Mouse (Mus musculus): ENCODE measurements around the gene Scnn1b. TPM values are rescaled to one million over a fixed set of nuclear protein-coding genes. Genes with fewer than 3 reads are reported as not detected.

Scnn1b gene
- total RNA-seq, 4 experiments from 2014 or later: not detected

- DNase-seq (ENCODE audit: low spot score): no peak
Observed at GRCm38 (mm10) chr7:121912250-121912649, 47.4 kb downstream of the Scnn1b start.

- no peak for DNase-seq (ENCODE audit: low spot score)
Observed at GRCm38 (mm10) chr7:121913944-121914343, 49.1 kb downstream of the Scnn1b start.

GRCm38 (mm10) chr7:121924361-121924760 is 59.5 kb downstream of the Scnn1b start:
- no peak for DNase-seq (ENCODE audit: low spot score)

- DNase-seq (ENCODE audit: low spot score): no peak
Observed at GRCm38 (mm10) chr7:121927882-121928281, 63.0 kb downstream of the Scnn1b start.

- no peak for DNase-seq (ENCODE audit: low spot score)
Observed at GRCm38 (mm10) chr7:121931246-121931645, 66.4 kb downstream of the Scnn1b start.

- DNase-seq (ENCODE audit: low spot score): peak; percentile 11
Observed at GRCm38 (mm10) chr7:121933675-121934074, 68.8 kb downstream of the Scnn1b start.

GRCm38 (mm10) chr7:121934346-121934745 is 69.5 kb downstream of the Scnn1b start:
- no peak for DNase-seq (ENCODE audit: low spot score)

- peak; percentile 67 for DNase-seq (ENCODE audit: low spot score)
Observed at GRCm38 (mm10) chr7:121935906-121936794, 71.3 kb downstream of the Scnn1b start.

GRCm38 (mm10) chr7:121936861-121937630 is 72.2 kb downstream of the Scnn1b start:
- no peak for DNase-seq (ENCODE audit: low spot score)

GRCm38 (mm10) chr7:121938124-121938891 is 73.5 kb downstream of the Scnn1b start:
- no peak for DNase-seq (ENCODE audit: low spot score)

GRCm38 (mm10) chr7:121939244-121939643 is 74.4 kb downstream of the Scnn1b start:
- DNase-seq (ENCODE audit: low spot score): no peak

GRCm38 (mm10) chr7:121939729-121940128 is 74.9 kb downstream of the Scnn1b start:
- no peak for DNase-seq (ENCODE audit: low spot score)

- no peak for DNase-seq (ENCODE audit: low spot score)
Observed at GRCm38 (mm10) chr7:121941016-121941415, 76.2 kb downstream of the Scnn1b start.

- DNase-seq (ENCODE audit: low spot score): no peak
Observed at GRCm38 (mm10) chr7:121941640-121942039, 76.8 kb downstream of the Scnn1b start.

GRCm38 (mm10) chr7:121942371-121942770 is 77.5 kb downstream of the Scnn1b start:
- DNase-seq (ENCODE audit: low spot score): no peak

GRCm38 (mm10) chr7:121946196-121946595 is 81.4 kb downstream of the Scnn1b start:
- DNase-seq (ENCODE audit: low spot score): no peak

GRCm38 (mm10) chr7:121947513-121947912 is 82.7 kb downstream of the Scnn1b start:
- no peak for DNase-seq (ENCODE audit: low spot score)

- no peak for DNase-seq (ENCODE audit: low spot score)
Observed at GRCm38 (mm10) chr7:121954891-121955669, 90.2 kb downstream of the Scnn1b start.

- no peak for DNase-seq (ENCODE audit: low spot score)
Observed at GRCm38 (mm10) chr7:121955802-121956201, 91.0 kb downstream of the Scnn1b start.

- no peak for DNase-seq (ENCODE audit: low spot score)
Observed at GRCm38 (mm10) chr7:121961913-121962570, 97.2 kb downstream of the Scnn1b start.

GRCm38 (mm10) chr7:121962571-121962959 is 97.7 kb downstream of the Scnn1b start:
- DNase-seq (ENCODE audit: low spot score): no peak
